Comparison of ENCODE assay signal across 9 mouse cellular contexts in the genomic region with DNA sequence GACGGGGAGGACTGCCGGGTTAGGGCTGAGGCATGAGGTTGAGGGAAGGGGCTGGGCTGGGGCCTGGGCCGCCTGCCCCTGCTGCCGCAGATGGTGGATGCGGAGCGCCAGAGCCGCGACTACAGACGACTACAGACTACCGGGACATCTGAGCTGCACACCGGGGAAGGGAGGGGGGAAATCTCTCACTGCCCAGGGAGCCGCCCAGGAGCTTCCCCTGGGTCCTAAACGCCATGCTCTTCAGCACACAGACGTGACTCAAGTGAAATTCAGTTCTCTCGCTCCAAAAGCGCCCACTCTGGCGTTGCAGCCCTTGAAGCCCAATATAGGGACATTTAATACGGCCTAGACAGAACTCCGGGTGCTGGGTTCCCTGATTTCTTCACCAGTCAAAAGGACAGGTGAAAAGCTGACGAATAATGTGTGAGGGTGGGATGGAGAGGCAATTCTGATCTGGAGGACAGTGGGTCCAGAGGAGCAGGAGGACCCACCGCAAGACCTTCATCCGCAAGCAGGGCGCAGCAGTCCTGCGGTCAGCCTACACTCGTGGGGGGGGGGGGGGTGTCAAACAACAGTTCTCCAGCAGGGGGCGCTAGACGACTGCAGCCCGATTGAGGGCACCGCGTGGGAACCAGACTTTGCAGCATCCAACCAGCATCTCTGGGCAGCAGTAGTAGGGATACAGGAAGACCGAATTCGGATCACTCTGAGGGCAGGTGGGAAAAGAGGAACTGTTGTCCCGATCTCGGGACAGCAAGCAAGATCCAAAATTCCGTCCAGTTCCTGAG. TPM values are rescaled to one million over a fixed set of nuclear protein-coding genes. Genes with fewer than 3 reads are reported as not detected.
DNase-seq lines count a peak whose midpoint lies in the region; ATAC-seq and TF ChIP-seq lines count a peak whose summit lies in the region.
"Had no signal": no experiment of that assay in that cellular context is flagged by ENCODE, and none has a peak within 500 bp of the region (broad histone marks: within the 10 kb centered on the region; RNA-seq: fewer than 3 reads in every experiment).

A gene (minus strand): TSS at position 136 of the 788 bp plus-strand sequence.

- no peaks in the 10 kb centered on the region; a peak in 1 of 4 replicates for H3K4me1 ChIP-seq in heart, embryonic 14.5 days (ENCODE audit: control insufficient read depth in 2 of 2, insufficient read depth in 2 of 2, low read length in 2 of 2)
- H3K4me1 ChIP-seq in stomach, postnatal 0 days (replicated peaks; ENCODE audit: control insufficient read depth, insufficient read depth) = no peaks in the 10 kb centered on the region

- H3K4me2 ChIP-seq in heart, embryonic 14.5 days (ENCODE audit: low read length) = peak within 1 kb of the TSS; percentile 18
- H3K4me2 ChIP-seq in stomach, postnatal 0 days (replicated peaks; ENCODE audit: low read depth) = no peak within 1 kb of the TSS

- peak; percentile 49 to 66 for DNase-seq in layer of hippocampus, postnatal 25 days (ENCODE audit: extremely low spot score in 1 of 2, low spot score in 1 of 2)
- no peak for DNase-seq in layer of hippocampus, adult 9-10 months (ENCODE audit: low spot score)
- DNase-seq in R1 (ENCODE audit: low read depth, low spot score) = peak; percentile 70
- peak; percentile 66 to 72 for DNase-seq in kidney, postnatal 25 days
- DNase-seq in mesoderm, embryonic 11.5 days (ENCODE audit: low read depth, low spot score) = peak; percentile 79
- peak; percentile 89 for DNase-seq in stomach, postnatal 0 days (ENCODE audit: low spot score)

- H3K9me3 ChIP-seq in heart, embryonic 14.5 days (ENCODE audit: control insufficient read depth, low read length) = no peaks in the 10 kb centered on the region
- H3K9me3 ChIP-seq in stomach, postnatal 0 days (ENCODE audit: control insufficient read depth, low read length) = no peaks in the 10 kb centered on the region

- TF ChIP-seq EP300 in stomach, postnatal 0 days (optimal IDR thresholded peaks at IDR 0.05) = no peak

- H3K27ac ChIP-seq in heart, embryonic 14.5 days (replicated peaks in 1 of 2; ENCODE audit: control insufficient read depth in 1 of 2, insufficient read depth in 1 of 2, low read depth in 2 of 2, low read length in 2 of 2) = no peak within 1 kb of the TSS
- no peak within 1 kb of the TSS for H3K27ac ChIP-seq in stomach, postnatal 0 days (replicated peaks)

- WGBS in heart, embryonic 14.5 days = 6% methylated on average over 35 of the region's 35 CpGs
- 3% methylated on average over 35 of the region's 35 CpGs for WGBS in stomach, postnatal 0 days

- peak; percentile 63 for ATAC-seq in common myeloid progenitor, adult 5-6 weeks (replicated peaks; ENCODE audit: low read depth, poor library complexity, severe bottlenecking)
- ATAC-seq in heart, embryonic 14.5 days (ENCODE audit: insufficient number of reproducible peaks, insufficient read depth, low FRiP score, low read depth) = no peak
- peak; percentile 51 for ATAC-seq in stomach, postnatal 0 days (ENCODE audit: low FRiP score, low TSS enrichment)

- H3K9ac ChIP-seq in heart, embryonic 14.5 days (ENCODE audit: low read length) = no peak within 1 kb of the TSS
- H3K9ac ChIP-seq in stomach, postnatal 0 days (ENCODE audit: low read length) = no peak within 1 kb of the TSS

- H3K27me3 ChIP-seq in heart, embryonic 14.5 days (ENCODE audit: control insufficient read depth, insufficient read depth, low read length) = peaks cover 91% of the 10 kb centered on the region
- peaks cover 25% of the 10 kb centered on the region; the same call in 1 of the 2 replicates for H3K27me3 ChIP-seq in stomach, postnatal 0 days (ENCODE audit: control insufficient read depth, insufficient read depth, low read length)

- H3K4me3 ChIP-seq in heart, embryonic 14.5 days (ENCODE audit: control insufficient read depth in 1 of 2, insufficient read depth in 1 of 2, low read depth in 1 of 2, low read length in 2 of 2) = no peak within 1 kb of the TSS
- H3K4me3 ChIP-seq in stomach, postnatal 0 days (ENCODE audit: low read depth, low read length) = no peak within 1 kb of the TSS; the same call in 1 of the 2 replicates
- H3K4me3 ChIP-seq: erythroblast, embryonic 14.5 days had no signal

- H3K36me3 ChIP-seq in heart, embryonic 14.5 days (ENCODE audit: control insufficient read depth, insufficient read depth, low read length) = no peaks in the 10 kb centered on the region
- H3K36me3 ChIP-seq in stomach, postnatal 0 days (ENCODE audit: control insufficient read depth, insufficient read depth, low read length) = no peaks in the 10 kb centered on the region

- TF ChIP-seq CTCF in stomach, postnatal 0 days (IDR thresholded peaks at IDR 0.05; ENCODE audit: low read depth) = peak; percentile 98

RNA-seq across cellular contexts. Expression of the gene that starts here (rescaled TPM):
- total RNA-seq in layer of hippocampus, postnatal 25 days (2021) = under 1 TPM; 0.31 to 0.59 TPM
- total RNA-seq in common myeloid progenitor, adult 5-6 weeks (2017) = not detected in 2 replicates
- polyA plus RNA-seq in heart, embryonic 14.5 days (2014; fragmentation: Nextera tagmentation; extraction: Ambion mirVana) = 0.05 TPM in 1 of 2 replicates, not detected in the other
- 0.34 and 0.36 TPM in 2 replicates for polyA plus RNA-seq in stomach, postnatal 0 days (2015; fragmentation: Nextera tagmentation; extraction: Ambion mirVana)
- polyA plus RNA-seq: erythroblast, embryonic 14.5 days had no signal

Comparison
In these comparisons a context has a peak if more than half of its experiments do, and no peak if none do; other contexts are left out.
1. Peak in DNase-seq in layer of hippocampus, postnatal 25 days; RNA of the gene not detected or under 1 TPM.
2. Peak in ATAC-seq in common myeloid progenitor, adult 5-6 weeks; RNA of the gene not detected or under 1 TPM.
3. Peak in DNase-seq and ATAC-seq in stomach, postnatal 0 days; RNA of the gene not detected or under 1 TPM.